20 mouse cellular contexts compared by ENCODE assay signal in the genomic region with DNA sequence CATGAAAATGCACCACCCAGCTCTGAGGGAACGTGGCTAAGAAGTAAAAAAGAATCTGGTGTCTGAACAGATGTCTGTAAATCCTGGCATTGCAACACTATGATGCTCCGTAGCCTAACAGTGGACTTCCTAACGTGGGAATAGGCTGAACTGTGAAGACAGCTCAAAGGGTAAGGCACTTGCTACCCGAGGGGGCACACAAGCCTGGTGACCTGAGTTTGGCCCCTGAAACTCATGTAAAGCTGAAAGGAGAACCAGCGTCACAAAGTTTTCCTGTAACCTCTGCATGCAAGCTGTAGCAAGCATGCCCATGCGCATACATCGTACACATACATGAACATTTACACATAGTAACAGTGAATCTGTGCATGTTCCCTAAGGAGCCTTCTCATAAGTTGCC.
"Had no signal": no experiment of that assay in that cellular context is flagged by ENCODE, and none has a peak within 500 bp of the region (broad histone marks: within the 10 kb centered on the region; RNA-seq: fewer than 3 reads in every experiment).

No protein-coding gene starts in this region.

- H3K9me3 ChIP-seq: kidney, embryonic 15.5 days; limb, embryonic 10.5 days; limb, embryonic 13.5 days; liver, embryonic 12.5 days; liver, embryonic 15.5 days; lung, embryonic 15.5 days; midbrain, embryonic 13.5 days; neural tube, embryonic 13.5 days; stomach, embryonic 15.5 days had no signal

- H3K36me3 ChIP-seq: kidney, embryonic 15.5 days; limb, embryonic 10.5 days; limb, embryonic 13.5 days; liver, embryonic 12.5 days; liver, embryonic 15.5 days; lung, embryonic 15.5 days; midbrain, embryonic 13.5 days; neural tube, embryonic 13.5 days; stomach, embryonic 15.5 days had no signal

- ATAC-seq: liver, embryonic 12.5 days; midbrain, embryonic 13.5 days had no signal

- H3K9ac ChIP-seq: kidney, embryonic 15.5 days; limb, embryonic 13.5 days; liver, embryonic 12.5 days; liver, embryonic 15.5 days; lung, embryonic 15.5 days; midbrain, embryonic 13.5 days; neural tube, embryonic 13.5 days; stomach, embryonic 15.5 days had no signal

- DNase-seq: kidney, adult 11 months; kidney, adult 8-10 months; kidney, postnatal 10 days; kidney, postnatal 36 days; layer of hippocampus, postnatal 36 days; liver; lung, postnatal 10 days; retina, postnatal 1 day; right cerebral cortex, postnatal 25 days; spleen, adult 18-20 months; thymus, postnatal 25 days had no signal

- H3K4me3 ChIP-seq: kidney, embryonic 15.5 days; limb, embryonic 10.5 days; limb, embryonic 13.5 days; liver, embryonic 12.5 days; liver, embryonic 15.5 days; lung, embryonic 15.5 days; midbrain, embryonic 13.5 days; neural tube, embryonic 13.5 days; stomach, embryonic 15.5 days had no signal

- H3K27ac ChIP-seq: kidney, embryonic 15.5 days; limb, embryonic 10.5 days; limb, embryonic 13.5 days; liver, embryonic 12.5 days; liver, embryonic 15.5 days; lung, embryonic 15.5 days; midbrain, embryonic 13.5 days; neural tube, embryonic 13.5 days; stomach, embryonic 15.5 days had no signal

- H3K27me3 ChIP-seq: lung, embryonic 15.5 days; stomach, embryonic 15.5 days had no signal

- H3K4me2 ChIP-seq: kidney, embryonic 15.5 days; limb, embryonic 13.5 days; liver, embryonic 12.5 days; liver, embryonic 15.5 days; lung, embryonic 15.5 days; neural tube, embryonic 13.5 days; stomach, embryonic 15.5 days had no signal
